Mouse (Mus musculus) liver, postnatal 0 days (tissue): ENCODE measurements around the gene Vamp1.

Experiments used
- CTCF ChIP-seq: sonication (generic); IDR thresholded peaks from 2 replicates; pipeline ENCODE4 v1.5.1; 2016; ENCODE audit warnings: antibody characterized with exemption, low read depth
- EP300 ChIP-seq: IDR thresholded peaks from 2 replicates; pipeline ENCODE4 v1.6.1; 2016; ENCODE audit warnings: antibody characterized with exemption, low read depth, mild to moderate bottlenecking

DNA sequence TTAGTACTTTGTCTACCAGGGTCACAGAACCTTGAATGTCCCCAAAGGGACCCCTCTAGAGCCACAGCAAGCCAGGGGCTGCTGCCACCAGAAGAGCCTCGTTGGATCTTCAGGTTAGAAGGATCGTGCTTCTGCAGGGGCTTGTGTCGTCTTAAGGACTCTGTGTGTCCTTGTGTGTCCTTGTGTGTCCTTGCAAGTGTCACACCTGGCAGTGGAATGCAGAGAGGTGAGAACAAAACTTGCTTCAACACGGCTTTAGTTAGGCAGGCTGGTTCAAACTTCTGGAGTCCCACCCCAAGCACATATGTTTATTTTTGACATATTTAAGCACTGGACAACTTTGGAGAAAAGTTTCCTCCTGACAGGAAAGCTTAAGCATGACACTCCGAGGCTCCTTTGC, 73.4 kb downstream of the Vamp1 start:
- TF ChIP-seq CTCF (no peak), EP300 (no peak)
